Comparison of ENCODE assay signal across 8 mouse cellular contexts in the genomic region with DNA sequence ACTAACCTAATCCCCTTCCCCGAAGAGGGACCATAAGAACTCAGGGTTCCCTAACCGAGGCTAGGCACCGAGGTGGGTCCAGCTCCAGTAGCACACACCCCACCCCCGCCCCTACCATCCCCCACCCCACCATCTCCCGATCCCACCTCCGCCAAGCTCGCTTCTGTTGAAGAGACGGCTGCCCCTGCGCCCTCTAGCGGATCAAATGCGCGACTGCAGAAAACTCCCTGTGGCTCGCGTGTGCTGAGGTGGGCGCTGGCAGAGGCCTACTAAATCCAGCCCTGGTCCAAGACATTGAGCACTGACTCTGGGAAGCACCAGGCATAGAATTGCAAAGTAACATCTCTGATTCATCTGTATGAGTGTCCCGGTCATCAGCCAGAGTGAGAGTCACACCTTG. TPM values are rescaled to one million over a fixed set of nuclear protein-coding genes. Genes with fewer than 3 reads are reported as not detected.
DNase-seq lines count a peak whose midpoint lies in the region; ATAC-seq and TF ChIP-seq lines count a peak whose summit lies in the region.

No protein-coding gene starts in this region.

- intact Hi-C loops in gastrocnemius, adult 2 months (cut with DNase I), result loop anchor here (1.0 to 5.0 kb wide), 2 partner anchors 57 to 97 kb away; no protein-coding TSS in a partner anchor

- H3K27me3 ChIP-seq in C2C12 (ENCODE audit: control insufficient read depth, insufficient read depth, insufficient read length) (peaks cover 82% of the 10 kb centered on the region), G1E (ENCODE audit: insufficient read depth, low read length) (peaks cover 1% of the 10 kb centered on the region; the same call in 1 of the 2 replicates)

- no peak for ATAC-seq in G1E (ENCODE audit: extremely low read depth, insufficient number of reproducible peaks, low FRiP score, poor library complexity, severe bottlenecking)
- ATAC-seq in erythroblast, adult 5-6 weeks (replicated peaks; ENCODE audit: low FRiP score, poor library complexity, severe bottlenecking), result no peak

- H3K4me1 ChIP-seq in G1E (ENCODE audit: insufficient read depth, low read depth, low read length), result no peaks in the 10 kb centered on the region

- TF ChIP-seq CTCF in C2C12 (IDR thresholded peaks at IDR 0.05; ENCODE audit: control insufficient read depth, insufficient read depth, insufficient read length), result peak; percentile 87
- 0 out of 2 replicates have a peak, but pooled peaks have one; percentile 28 for TF ChIP-seq CTCF in G1E (IDR thresholded peaks at IDR 0.05; ENCODE audit: low read depth, low read length)
- peak; percentile 80 for TF ChIP-seq CTCF in gastrocnemius, adult 2 months (IDR thresholded peaks at IDR 0.05)

- no peak overlapping the region for H3K27ac ChIP-seq in gastrocnemius, adult 2 months

- H3K4me3 ChIP-seq in C2C12 (ENCODE audit: insufficient read depth, poor library complexity, severe bottlenecking), result no peak overlapping the region
- H3K4me3 ChIP-seq in G1E (ENCODE audit: low read depth, low read length), result no peak overlapping the region
- H3K4me3 ChIP-seq in gastrocnemius, adult 2 months, result no peak overlapping the region

- H3K36me3 ChIP-seq in C2C12 (ENCODE audit: control insufficient read depth, insufficient read depth) (no peaks in the 10 kb centered on the region), G1E (replicated peaks) (no peaks in the 10 kb centered on the region)

- H3ac ChIP-seq in C2C12 (ENCODE audit: control insufficient read depth, insufficient read length, low read depth), result no peak overlapping the region

- no peaks in the 10 kb centered on the region for H3K79me3 ChIP-seq in C2C12 (ENCODE audit: low read depth)

- no peaks in the 10 kb centered on the region for H3K9me3 ChIP-seq in G1E (replicated peaks)

- H3K79me2 ChIP-seq in C2C12 (ENCODE audit: control insufficient read depth, insufficient read depth), result no peaks in the 10 kb centered on the region

- no peak for DNase-seq in G1E (ENCODE audit: low spot score)
- DNase-seq in cerebellum, adult 9-10 months, result peak; percentile 45
- DNase-seq in gastrocnemius, adult 2 months, result peak; percentile 69
- peak; percentile 83 for DNase-seq in kidney, postnatal 10 days
- DNase-seq in lung, postnatal 4 days, result peak; percentile 67 to 80
- DNase-seq in right cerebral cortex, postnatal 25 days, result peak; percentile 78

TF ChIP-seq in C2C12, 6 proteins besides CTCF, POLR2A, EP300 and RAD21:
- TF ChIP-seq MYOG (IDR thresholded peaks at IDR 0.05; ENCODE audit: control insufficient read depth, extremely low read depth, insufficient read length), result no peak
- TF ChIP-seq MYOD1 (IDR thresholded peaks at IDR 0.05; ENCODE audit: control insufficient read depth, insufficient read length, low read depth), result no peak
- no peak for TF ChIP-seq MAX (IDR thresholded peaks at IDR 0.05)
- no peak for TF ChIP-seq FOSL1 (IDR thresholded peaks at IDR 0.05; ENCODE audit: insufficient read depth, low read length, poor library complexity, severe bottlenecking)
- TF ChIP-seq USF1 (IDR thresholded peaks at IDR 0.05; ENCODE audit: low read depth), result no peak
- no peak for TF ChIP-seq CEBPB (IDR thresholded peaks at IDR 0.05; ENCODE audit: low read depth)

RNA-seq across cellular contexts. Expression of gene Elfn2, which starts 1.5 kb away (rescaled TPM):
- polyA plus RNA-seq in C2C12 (2012; fragmentation: generic; extraction: Trizol) (not detected), G1E (2012) (not detected in 2 replicates)
- total RNA-seq in G1E (2014; fragmentation: Nextera tagmentation) (not detected in 2 replicates), G1E (2017) (0.05 TPM in 1 of 2 replicates, not detected in the other)
- under 1 TPM in 1 of 2 experiments, not detected in 1; 0.03 TPM for total RNA-seq in gastrocnemius, adult 2 months (2021)
- total RNA-seq in erythroblast, adult 5-6 weeks (2015; ENCODE audit: low replicate concordance), result not detected in 2 replicates
- 0.09 TPM in 1 of 2 replicates, not detected in the other for total RNA-seq in erythroblast, adult 5-6 weeks (2017; ENCODE audit: low replicate concordance)

RNA-seq across cellular contexts. Expression of gene Mfng, which starts 53.2 kb away (rescaled TPM):
- not detected for polyA plus RNA-seq in C2C12 (2012; fragmentation: generic; extraction: Trizol)
- total RNA-seq in G1E (2014; fragmentation: Nextera tagmentation), result not detected in 2 replicates
- total RNA-seq in G1E (2017), result not detected in 2 replicates
- polyA plus RNA-seq in G1E (2012), result not detected in 2 replicates
- total RNA-seq in gastrocnemius, adult 2 months (2021), result 1 to 10 TPM; 2.6 to 3.1 TPM
- total RNA-seq in erythroblast, adult 5-6 weeks (2015; ENCODE audit: low replicate concordance), result 0.38 and 1.7 TPM in 2 replicates
- 0.17 and 0.98 TPM in 2 replicates for total RNA-seq in erythroblast, adult 5-6 weeks (2017; ENCODE audit: low replicate concordance)

Comparison
In these comparisons a context has a peak if more than half of its experiments do, and no peak if none do; other contexts are left out.
1. CTCF ChIP-seq: peak in every context shown above with its lines; median percentile 87 in C2C12; 80 in gastrocnemius, adult 2 months; 28 in G1E.